Mouse (Mus musculus) gastrocnemius, adult 2 months (tissue): Measurements from ENCODE around the gene Ang6. TPM values are rescaled to one million over a fixed set of nuclear protein-coding genes. Genes with fewer than 3 reads are reported as not detected.
"Not testable (repeated sequence)": the region's sequence is repeated elsewhere in the genome, so short reads cannot be mapped to it uniquely, and the experiment has no call there.

Experiments used
- DNase-seq: peaks from one replicate; pipeline ENCODE4 v3.0.0; 2022
- H3K27ac ChIP-seq: fragments of 200-600 bp; 2 replicates; pipeline ENCODE4 v1.8.1; 2022; ENCODE audit warnings: mild to moderate bottlenecking
- H3K4me3 ChIP-seq: fragments of 200-600 bp; 2 replicates; pipeline ENCODE4 v1.8.1; 2022; ENCODE audit warnings: mild to moderate bottlenecking, moderate library complexity
- CTCF ChIP-seq: fragments of 200-600 bp; IDR thresholded peaks from 2 replicates; pipeline ENCODE4 v1.8.1; 2022; ENCODE audit warnings: antibody characterized with exemption, mild to moderate bottlenecking, moderate library complexity
- intact Hi-C: fragments of 180-260 bp; cut with DNase I; formaldehyde crosslinking; loops from one replicate; pipeline ENCODE4 v1.15.1; 2025
- long read RNA-seq, 2 experiments: library from polyadenylated mRNA; stranded (forward); transcript quantifications; one replicate each; pipeline ENCODE4 v2.0.0; 2021
- total RNA-seq, 2 experiments: library from RNA; stranded (reverse); gene quantifications; 2 replicates each; pipeline ENCODE4 v1.2.3; 2021

The Ang6 gene
- total RNA-seq: not detected
- long read RNA-seq, experiment 1: 0 reads
- long read RNA-seq, experiment 2: 0 reads

DNA sequence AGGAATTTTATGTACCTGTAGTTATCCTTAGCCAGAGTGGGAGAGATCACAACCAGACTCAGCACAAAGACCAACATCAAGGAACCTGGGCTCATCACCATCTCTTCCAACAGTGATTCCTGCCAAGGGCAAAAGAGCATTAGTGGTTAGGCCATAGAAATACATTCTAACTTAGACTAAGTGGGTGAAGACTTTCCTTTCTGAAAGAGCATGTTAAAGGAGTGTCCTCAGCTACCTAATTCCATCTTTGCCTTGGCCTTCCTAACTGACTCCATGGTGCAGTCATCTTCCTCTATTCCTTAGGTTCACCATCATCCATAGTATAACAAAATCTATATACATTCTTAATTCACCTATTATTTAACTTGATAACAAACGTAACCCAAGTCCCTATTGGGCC is at the start of gene Ang6:
Gene Ang6 (minus strand): TSS at position 101 of the 400 bp plus-strand sequence.
- intact Hi-C loops: no loop called here
- Histone ChIP-seq H3K4me3 (no peak within 1 kb of the TSS), H3K27ac (no peak within 1 kb of the TSS)
- TF ChIP-seq CTCF: no peak
- DNase-seq: no peak

DNA sequence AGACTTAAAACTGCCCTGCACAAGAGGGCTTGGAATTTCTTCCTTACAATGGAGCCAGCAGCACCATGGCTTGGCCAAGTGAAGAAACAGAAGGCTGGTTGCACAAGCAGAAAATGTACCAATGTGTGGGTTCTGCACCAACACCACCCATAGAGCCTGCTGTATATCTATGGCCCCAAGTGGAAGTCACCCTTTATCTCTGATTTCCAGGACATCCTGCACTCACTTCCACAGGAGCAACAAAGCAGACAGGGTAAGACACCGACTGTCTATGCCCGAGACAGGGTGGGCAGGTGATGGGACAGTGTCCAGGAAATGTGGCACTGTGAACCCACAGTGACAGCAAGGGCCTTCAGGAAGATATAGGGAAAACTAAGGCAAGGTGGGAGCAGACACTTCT is 44.5 kb upstream of the Ang6 start:
- intact Hi-C loops, H3K4me3 ChIP-seq, H3K27ac ChIP-seq, DNase-seq: not testable (repeated sequence)

DNA sequence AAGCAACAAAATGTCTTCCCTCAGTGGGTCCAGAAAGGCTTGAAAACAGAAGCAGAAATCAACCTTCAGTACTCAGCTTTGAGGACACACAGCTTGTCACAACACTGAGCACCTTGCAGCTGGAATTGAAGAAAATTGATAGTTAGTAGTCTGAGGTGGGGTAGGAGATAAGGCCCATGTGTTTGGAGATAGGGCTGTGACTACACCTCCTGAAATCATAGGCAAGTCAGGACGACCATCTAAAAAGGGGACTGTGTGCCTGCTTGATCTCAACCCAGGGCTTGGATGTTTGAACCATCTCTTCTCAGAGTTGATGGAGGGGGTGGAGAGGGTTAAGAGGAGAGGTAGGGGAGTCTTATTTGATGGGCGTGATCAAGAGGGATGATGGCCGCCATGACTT is 29.8 kb upstream of the Ang6 start:
- DNase-seq, H3K4me3 ChIP-seq, H3K27ac ChIP-seq, intact Hi-C loops: not testable (repeated sequence)

DNA sequence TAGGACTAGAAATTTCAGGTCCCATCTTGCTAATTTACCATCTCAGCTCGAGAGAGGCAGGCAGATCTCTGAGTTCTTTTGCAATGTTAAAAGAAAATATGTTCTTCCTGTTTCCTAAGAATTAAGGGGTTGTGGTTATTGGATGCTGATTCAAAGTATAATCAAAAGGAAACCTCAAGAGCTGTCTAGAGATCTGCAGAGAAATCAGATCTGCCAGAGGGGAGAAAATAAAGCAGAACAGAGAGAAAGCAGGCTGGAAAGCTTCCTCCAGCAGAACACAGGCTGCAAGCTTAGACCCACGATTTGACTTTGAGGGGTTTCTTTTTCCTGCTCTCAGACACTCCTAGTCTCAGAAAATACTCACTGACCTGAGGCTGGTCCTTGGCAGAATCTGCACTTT is 7.6 kb upstream of the Ang6 start:
- H3K27ac ChIP-seq, intact Hi-C loops, DNase-seq, H3K4me3 ChIP-seq: not testable (repeated sequence)

GRCm38 (mm10) chr14:44008021-44008420 is 6.0 kb upstream of the Ang6 start:
- intact Hi-C loops, H3K4me3 ChIP-seq, H3K27ac ChIP-seq, DNase-seq: not testable (repeated sequence)

DNA sequence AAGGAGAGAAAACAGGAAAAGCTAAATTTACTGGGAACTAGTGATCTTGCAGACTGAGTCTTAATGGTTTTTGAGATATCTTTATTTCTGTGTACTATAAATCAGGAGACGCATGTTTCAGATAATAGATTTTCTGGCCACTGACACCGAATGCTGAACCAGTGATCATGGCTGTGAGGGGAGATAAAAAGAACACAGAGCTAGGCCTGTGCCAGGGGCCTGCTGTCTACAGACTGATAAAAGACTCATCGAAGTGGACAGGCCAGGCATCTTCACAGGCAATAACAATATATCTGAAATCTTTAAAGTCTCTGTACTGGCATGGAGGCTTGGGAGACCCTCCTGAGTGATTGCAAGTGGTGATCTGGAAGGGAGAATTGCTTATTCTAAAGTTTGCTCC is 469 bp downstream of the Ang6 start:
- no peak for DNase-seq
- Histone ChIP-seq H3K27ac (no peak overlapping the region), H3K4me3 (no peak overlapping the region)
- intact Hi-C loops: no loop called here
- no peak for TF ChIP-seq CTCF

- intact Hi-C loops, H3K27ac ChIP-seq, H3K4me3 ChIP-seq, DNase-seq: not testable (repeated sequence)
Measured at GRCm38 (mm10) chr14:43998455-43999000, 3.5 kb downstream of the Ang6 start.

DNA sequence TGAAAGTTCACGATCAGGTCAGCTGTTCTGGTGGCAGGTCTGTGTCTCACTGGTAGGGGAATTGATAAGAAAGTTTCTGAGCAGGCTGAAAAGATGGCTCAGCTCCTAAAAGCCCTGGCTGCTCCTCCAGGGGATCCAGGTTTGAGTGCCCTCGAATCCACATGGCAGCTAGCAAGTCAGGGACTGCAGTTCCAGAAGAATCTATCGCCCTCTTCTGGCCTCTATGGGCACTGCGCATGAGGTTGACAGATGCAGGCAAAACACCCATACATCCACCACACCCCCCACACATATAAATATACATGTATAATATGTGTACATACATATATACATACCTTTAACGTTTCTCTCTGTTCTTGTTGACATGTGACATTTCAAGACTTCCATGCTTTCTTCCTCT is 14.7 kb downstream of the Ang6 start:
- DNase-seq: peak; percentile 72
- TF ChIP-seq CTCF: peak; percentile 67
- H3K4me3 ChIP-seq, H3K27ac ChIP-seq, intact Hi-C loops: not testable (repeated sequence)

DNA sequence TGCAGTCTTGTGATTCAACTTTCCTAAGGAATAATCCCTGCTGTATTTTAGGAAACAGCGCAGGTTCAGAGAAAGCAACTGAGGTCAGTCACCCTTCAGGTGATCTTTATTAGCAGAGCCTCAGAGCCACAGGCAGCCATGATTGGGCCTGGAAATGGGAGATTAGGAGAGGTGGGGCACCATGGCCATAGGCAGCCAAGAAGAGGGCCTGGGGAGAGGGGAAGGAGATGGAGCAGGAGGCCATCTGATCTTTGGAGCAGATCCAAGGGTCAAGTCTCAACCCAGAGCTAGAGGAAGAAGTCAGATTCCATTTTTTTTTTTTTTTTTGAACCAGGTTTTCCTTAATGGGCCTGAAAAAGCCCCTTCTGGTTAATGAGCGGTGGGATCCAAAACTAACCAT is 15.9 kb downstream of the Ang6 start:
- intact Hi-C loops: no loop called here
- Histone ChIP-seq H3K4me3 (no peak overlapping the region), H3K27ac (no peak overlapping the region)
- no peak for TF ChIP-seq CTCF
- no peak for DNase-seq

GRCm38 (mm10) chr14:43983897-43984296 is 18.2 kb downstream of the Ang6 start:
- peak; percentile 51 for DNase-seq
- TF ChIP-seq CTCF: peak; percentile 55
- intact Hi-C loops: no loop called here
- Histone ChIP-seq H3K4me3 (no peak overlapping the region), H3K27ac (no peak overlapping the region)

DNA sequence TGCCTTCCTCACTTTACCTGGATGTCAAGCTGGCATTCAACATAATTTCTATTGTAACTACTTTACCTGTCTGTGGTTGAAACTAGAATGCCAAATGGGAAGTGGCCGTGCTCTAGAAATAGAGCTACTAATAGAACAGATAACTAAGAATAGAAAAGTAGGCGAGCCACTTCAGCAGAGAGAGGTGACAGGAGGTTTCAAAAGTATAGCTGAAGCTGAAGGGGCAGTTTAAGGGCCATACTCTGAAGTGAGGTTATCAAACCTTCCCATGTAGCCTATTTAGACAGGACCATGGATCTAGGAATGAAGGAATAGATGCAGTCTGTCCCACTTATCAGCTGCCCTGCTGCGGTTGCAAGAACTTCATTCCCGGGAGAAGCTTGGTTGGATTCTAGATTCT is 18.6 kb downstream of the Ang6 start:
- no peak for TF ChIP-seq CTCF
- DNase-seq: no peak
- intact Hi-C loops: no loop called here
- H3K27ac ChIP-seq: no peak overlapping the region
- H3K4me3 ChIP-seq: no peak overlapping the region

DNA sequence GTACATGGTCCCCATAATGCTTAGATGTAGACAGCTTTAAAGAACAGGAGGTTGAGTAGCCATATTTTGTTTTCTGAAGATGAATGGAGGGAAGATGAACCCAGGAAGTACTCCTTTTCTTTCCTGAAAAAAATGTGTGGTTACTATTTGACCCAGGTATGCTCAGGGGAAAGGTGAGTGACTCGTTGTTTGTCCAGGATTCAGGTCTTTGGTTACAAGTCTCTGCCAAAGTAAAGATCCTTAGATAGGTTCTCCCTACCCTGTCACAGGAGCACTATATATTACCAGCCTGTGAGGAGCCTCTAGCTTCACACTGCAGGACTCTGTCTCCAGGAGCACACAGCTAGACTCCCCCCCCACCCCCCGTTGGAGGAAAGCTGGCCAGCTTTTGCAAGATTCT is 45.3 kb downstream of the Ang6 start, which contains the start of gene Ang5:
Gene Ang5 (plus strand): TSS at position 301 of the 400 bp plus-strand sequence.
- intact Hi-C loops, H3K4me3 ChIP-seq, H3K27ac ChIP-seq, DNase-seq: not testable (repeated sequence)

DNA sequence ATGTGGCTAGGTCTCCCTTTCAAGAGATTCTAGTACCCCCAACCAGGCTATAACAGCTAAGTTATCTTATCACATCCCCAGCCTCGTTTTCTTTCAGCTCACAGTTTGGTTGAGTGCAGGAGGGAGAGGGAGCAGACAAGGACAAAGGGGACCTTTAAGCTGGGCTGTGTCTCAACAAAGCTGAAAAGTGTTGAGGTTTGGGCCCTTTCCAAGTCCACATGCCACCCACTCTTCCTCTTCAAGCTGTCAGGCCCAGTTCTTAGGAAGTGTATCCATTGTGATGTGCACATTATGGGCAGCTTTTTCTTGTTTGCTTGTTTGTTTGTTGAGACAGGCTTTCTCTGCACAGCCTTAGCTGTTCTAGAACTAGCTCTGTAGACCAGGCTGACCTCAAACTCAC is 47.0 kb downstream of the Ang6 start:
- intact Hi-C loops: not testable (repeated sequence)

GRCm38 (mm10) chr14:43953382-43953781 is 48.7 kb downstream of the Ang6 start:
- H3K4me3 ChIP-seq, intact Hi-C loops, DNase-seq, H3K27ac ChIP-seq: not testable (repeated sequence)

More for the DNA sequence above, 47.0 kb downstream of the Ang6 start:
- DNase-seq, H3K27ac ChIP-seq, H3K4me3 ChIP-seq: not testable (repeated sequence)

Other genes starting within 250 kb of the Ang6 start
- gene Gm8180, start 217.5 kb downstream of the Ang6 start, total RNA-seq: not detected
- not detected for gene Ear1, start 126.8 kb downstream of the Ang6 start, total RNA-seq
- gene Ear10, start 78.7 kb downstream of the Ang6 start, total RNA-seq: not detected
- gene Gm8113, start 76.9 kb downstream of the Ang6 start, total RNA-seq: under 1 TPM in 1 of 2 experiments, not detected in 1; 0.18 TPM
- not detected for gene Ang5, start 45.2 kb downstream of the Ang6 start, total RNA-seq
- gene Ear2, start 100.4 kb upstream of the Ang6 start, total RNA-seq: 1 to 10 TPM in 1 of 2 experiments, not detected in 1; 1.0 TPM
- not detected for gene Gm3327, start 121.6 kb upstream of the Ang6 start, total RNA-seq
- not detected for gene Gm8212, start 195.4 kb upstream of the Ang6 start, total RNA-seq
- gene 4930503E14Rik, start 211.0 kb upstream of the Ang6 start, total RNA-seq: not detected